Comparison of ENCODE assay signal across 8 mouse cellular contexts in the genomic region with DNA sequence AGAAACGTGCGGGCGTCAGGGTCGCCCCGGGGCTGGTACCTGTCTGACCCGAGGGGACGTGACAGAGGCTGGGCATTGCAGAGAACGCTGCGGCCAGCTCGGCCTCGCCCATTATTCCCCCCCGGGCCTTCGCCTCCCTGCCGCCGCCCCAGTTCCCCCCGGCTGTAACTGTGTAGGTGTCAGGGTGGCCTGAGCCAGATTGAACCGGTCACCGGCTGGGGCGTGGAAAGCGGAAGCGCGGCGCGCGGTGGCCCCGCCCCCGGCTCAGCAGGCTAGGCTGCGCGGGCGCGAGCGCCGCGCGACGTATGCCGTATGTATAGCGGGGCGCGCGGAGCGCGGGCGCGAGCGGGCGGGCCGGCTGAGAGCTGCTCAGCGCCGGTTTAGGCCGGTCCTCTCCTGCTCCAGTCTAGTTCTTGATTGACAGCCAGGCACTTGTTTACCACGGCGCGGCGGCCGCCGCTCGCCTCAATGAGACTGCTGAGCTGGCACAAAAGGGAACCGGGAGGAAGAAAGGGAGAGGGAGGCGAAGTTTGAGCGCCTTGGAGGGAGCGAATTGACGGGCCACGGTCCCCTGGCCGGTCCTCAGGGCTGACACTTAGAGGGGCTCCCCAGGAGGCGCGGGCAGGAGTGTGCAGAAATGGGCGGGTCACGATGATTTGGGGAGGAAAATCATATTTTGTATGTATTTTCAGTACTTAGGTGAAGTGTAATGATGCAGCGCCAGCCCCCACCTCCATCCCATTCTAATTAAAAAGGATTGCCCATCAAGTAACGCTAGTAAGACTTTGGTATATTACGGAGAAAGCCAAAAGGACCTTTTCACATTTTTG. TPM values are rescaled to one million over a fixed set of nuclear protein-coding genes. Genes with fewer than 3 reads are reported as not detected.
DNase-seq lines count a peak whose midpoint lies in the region; ATAC-seq and TF ChIP-seq lines count a peak whose summit lies in the region.

No protein-coding gene starts in this region.

- H3K27ac ChIP-seq in cortical plate, adult 2 months (ENCODE audit: insufficient read depth, low read length) = peak overlapping the region; percentile 99

- peak overlapping the region; percentile 67 for H3K4me3 ChIP-seq in cortical plate, adult 2 months (ENCODE audit: insufficient read depth, low read length)

- TF ChIP-seq CTCF in cortical plate, adult 2 months (IDR thresholded peaks at IDR 0.05; ENCODE audit: extremely low read depth, insufficient read depth, low read length) = no peak

- no peak for TF ChIP-seq POLR2A in cortical plate, adult 2 months (IDR thresholded peaks at IDR 0.05; ENCODE audit: extremely low read depth, insufficient read depth, low read length)

- peaks cover 1% of the 10 kb centered on the region; the same call in 1 of the 2 replicates for H3K4me1 ChIP-seq in cortical plate, adult 2 months (ENCODE audit: control insufficient read depth, insufficient read depth, low read length)

- ATAC-seq in megakaryocyte, adult 5-6 weeks (ENCODE audit: poor library complexity, severe bottlenecking) = peak; percentile 43

- peak; percentile 91 for DNase-seq in adipocyte (ENCODE audit: low spot score)
- DNase-seq in gastrocnemius, adult 8-10 months (ENCODE audit: low spot score in 2 of 2) = peak; percentile 84 to 86
- DNase-seq in hindlimb bud, embryonic 11.5 days (ENCODE audit: extremely low spot score, low read depth, low spot score) = peak; percentile 81
- DNase-seq in left cerebral cortex, adult 8-10 months (ENCODE audit: low spot score in 2 of 2) = peak; percentile 80 to 93
- DNase-seq in right cerebral cortex, adult 18-20 months = peak; percentile 92
- peak; percentile 91 for DNase-seq in urinary bladder, adult 2 months (ENCODE audit: low spot score)

RNA-seq across cellular contexts. Expression of gene Arrdc3, which starts 2.9 kb away (rescaled TPM):
- 41.8 and 50.7 TPM in 2 replicates for polyA plus RNA-seq in cortical plate, adult 2 months (2012; rRNA removed)
- 10 to 100 TPM; 27.5 to 39.1 (median 29.0) TPM for total RNA-seq in gastrocnemius, adult 8-10 months (2022)
- 10 to 100 TPM; 42.5 to 55.6 (median 46.6) TPM for total RNA-seq in left cerebral cortex, adult 8-10 months (2022)
- 44.1 and 57.6 TPM in 2 replicates for total RNA-seq in megakaryocyte, adult 5-6 weeks (2015)
- total RNA-seq in megakaryocyte, adult 5-6 weeks (2017) = 70.0 and 72.3 TPM in 2 replicates
- 24.6 and 25.6 TPM in 2 replicates for polyA plus RNA-seq in urinary bladder, adult 2 months (2012; rRNA removed)

Comparison
In these comparisons a context has a peak if more than half of its experiments do, and no peak if none do; other contexts are left out.
1. Peak in every context shown above with its lines: DNase-seq, ATAC-seq, H3K4me3 ChIP-seq and H3K27ac ChIP-seq.